In genomic region chr15:86835996-86836395, GRCm38 (mm10) we compare ENCODE assay signal across 8 mouse cellular contexts.
DNase-seq lines count a peak whose midpoint lies in the region; ATAC-seq and TF ChIP-seq lines count a peak whose summit lies in the region.

No protein-coding gene starts in this region.

- ATAC-seq in heart, embryonic 11.5 days (replicated peaks; ENCODE audit: insufficient number of reproducible peaks, low FRiP score, low TSS enrichment), result no peak
- ATAC-seq in lung, embryonic 14.5 days (ENCODE audit: insufficient read depth), result peak; percentile 69; the same call in 1 of the 2 replicates
- ATAC-seq in hindbrain, postnatal 0 days, result no peak

- no peak for TF ChIP-seq POLR2A in heart, adult 2 months (IDR thresholded peaks at IDR 0.05; ENCODE audit: insufficient read depth, low read depth, low read length)
- TF ChIP-seq POLR2A in lung, adult 2 months (IDR thresholded peaks at IDR 0.05; ENCODE audit: borderline replicate concordance, extremely low read depth, low read depth, low read length), result no peak

- H3K27ac ChIP-seq in heart, embryonic 11.5 days (ENCODE audit: low read depth, low read length), result no peak overlapping the region
- no peak overlapping the region for H3K27ac ChIP-seq in heart, adult 2 months
- no peak overlapping the region for H3K27ac ChIP-seq in lung, embryonic 14.5 days (ENCODE audit: low read depth)
- peak overlapping the region; percentile 41; the same call in 1 of the 2 replicates for H3K27ac ChIP-seq in hindbrain, postnatal 0 days

- H3K79me2 ChIP-seq in heart, adult 2 months (replicated peaks; ENCODE audit: control insufficient read depth, insufficient read depth, low read length), result no peaks in the 10 kb centered on the region

- H3K9ac ChIP-seq in heart, embryonic 11.5 days (ENCODE audit: low read depth, low read length), result no peak overlapping the region
- no peak overlapping the region for H3K9ac ChIP-seq in heart, adult 2 months (ENCODE audit: low read depth, low read length)
- no peak overlapping the region for H3K9ac ChIP-seq in lung, embryonic 14.5 days
- no peak overlapping the region for H3K9ac ChIP-seq in hindbrain, postnatal 0 days (replicated peaks; ENCODE audit: low read length)

- peaks cover 9% of the 10 kb centered on the region for H3K4me1 ChIP-seq in heart, embryonic 11.5 days (ENCODE audit: control insufficient read depth, insufficient read depth, low read length)
- H3K4me1 ChIP-seq in heart, adult 2 months (ENCODE audit: control insufficient read depth, insufficient read depth, low read length), result no peaks in the 10 kb centered on the region
- H3K4me1 ChIP-seq in lung, embryonic 14.5 days (ENCODE audit: insufficient read depth), result no peaks in the 10 kb centered on the region
- H3K4me1 ChIP-seq in lung, adult 2 months (ENCODE audit: control insufficient read depth, insufficient read depth, low read length), result no peaks in the 10 kb centered on the region
- no peaks in the 10 kb centered on the region for H3K4me1 ChIP-seq in hindbrain, postnatal 0 days (ENCODE audit: insufficient read depth, low read length)

- no peak for TF ChIP-seq CTCF in heart, adult 2 months (IDR thresholded peaks at IDR 0.05)
- no peak for TF ChIP-seq CTCF in lung, embryonic 14.5 days (IDR thresholded peaks at IDR 0.05; ENCODE audit: low read depth)
- TF ChIP-seq CTCF in lung, adult 2 months (IDR thresholded peaks at IDR 0.05; ENCODE audit: insufficient read depth, low read length), result no peak
- TF ChIP-seq CTCF in hindbrain, postnatal 0 days (IDR thresholded peaks at IDR 0.05; ENCODE audit: low read depth), result no peak

- H3K4me2 ChIP-seq in heart, embryonic 11.5 days, result peak overlapping the region; percentile 31; the same call in 1 of the 2 replicates
- H3K4me2 ChIP-seq in lung, embryonic 14.5 days, result no peak overlapping the region
- H3K4me2 ChIP-seq in hindbrain, postnatal 0 days (ENCODE audit: low read depth, low read length), result no peak overlapping the region

- DNase-seq in heart, adult 2 months, result no peak
- DNase-seq in lung, embryonic 14.5 days, result peak; percentile 74
- DNase-seq in lung, adult 2 months, result no peak
- DNase-seq in hindbrain, postnatal 0 days (ENCODE audit: low spot score), result peak; percentile 54
- DNase-seq in right cerebral cortex, postnatal 10 days (ENCODE audit: low spot score in 2 of 2), result peak; percentile 76 to 79
- DNase-seq in thymus, postnatal 10 days (ENCODE audit: low spot score in 2 of 2), result no peak
- no peak for DNase-seq in cerebellum, adult 11-12 months

- intact Hi-C loops in heart, adult 2 months (cut with DNase I), result no loop called here

- 21% methylated on average over 6 of the region's 6 CpGs for WGBS in heart, embryonic 11.5 days (ENCODE audit: insufficient replicate concordance)
- WGBS in heart, adult 2 months, result 28% methylated on average over 6 of the region's 6 CpGs
- 18% methylated on average over 6 of the region's 6 CpGs for WGBS in lung, embryonic 14.5 days
- 40% methylated on average over 6 of the region's 6 CpGs for WGBS in lung, adult 2 months
- 35% methylated on average over 6 of the region's 6 CpGs for WGBS in hindbrain, postnatal 0 days

- no peaks in the 10 kb centered on the region for H3K9me3 ChIP-seq in heart, embryonic 11.5 days (replicated peaks; ENCODE audit: control insufficient read depth, low read length)
- H3K9me3 ChIP-seq in lung, embryonic 14.5 days (ENCODE audit: low read depth, low read length), result no peaks in the 10 kb centered on the region
- H3K9me3 ChIP-seq in hindbrain, postnatal 0 days (ENCODE audit: low read length), result no peaks in the 10 kb centered on the region

- H3K27me3 ChIP-seq in heart, embryonic 11.5 days (ENCODE audit: control insufficient read depth, insufficient read depth, low read length), result no peaks in the 10 kb centered on the region
- H3K27me3 ChIP-seq in heart, adult 2 months (ENCODE audit: control insufficient read depth, insufficient read depth, low read length), result no peaks in the 10 kb centered on the region
- no peaks in the 10 kb centered on the region for H3K27me3 ChIP-seq in lung, embryonic 14.5 days (ENCODE audit: insufficient read depth, low read length)
- no peaks in the 10 kb centered on the region for H3K27me3 ChIP-seq in hindbrain, postnatal 0 days (ENCODE audit: insufficient read depth, low read length)

- no peak for TF ChIP-seq EP300 in heart, adult 2 months (IDR thresholded peaks at IDR 0.05; ENCODE audit: insufficient read depth, low read depth, low read length)

- no peak overlapping the region for H3K4me3 ChIP-seq in heart, embryonic 11.5 days (ENCODE audit: low read depth, low read length)
- H3K4me3 ChIP-seq in heart, adult 2 months, result no peak overlapping the region
- no peak overlapping the region for H3K4me3 ChIP-seq in lung, embryonic 14.5 days (ENCODE audit: low read depth, low read length)
- H3K4me3 ChIP-seq in lung, adult 2 months (replicated peaks; ENCODE audit: extremely low read depth, low read depth, low read length), result no peak overlapping the region
- no peak overlapping the region for H3K4me3 ChIP-seq in hindbrain, postnatal 0 days (ENCODE audit: low read length)

- H3K36me3 ChIP-seq in heart, embryonic 11.5 days (ENCODE audit: control insufficient read depth, insufficient read depth, low read length), result no peaks in the 10 kb centered on the region
- H3K36me3 ChIP-seq in heart, adult 2 months (ENCODE audit: control insufficient read depth, insufficient read depth, low read length), result no peaks in the 10 kb centered on the region
- H3K36me3 ChIP-seq in lung, embryonic 14.5 days (ENCODE audit: insufficient read depth), result no peaks in the 10 kb centered on the region
- no peaks in the 10 kb centered on the region for H3K36me3 ChIP-seq in hindbrain, postnatal 0 days (ENCODE audit: insufficient read depth, low read length)

Comparison
In these comparisons a context has a peak if more than half of its experiments do, and no peak if none do; other contexts are left out.
1. DNase-seq: peak in lung, embryonic 14.5 days (single experiment), hindbrain, postnatal 0 days (single experiment) and right cerebral cortex, postnatal 10 days (2 of 2); none in heart, adult 2 months (0 of 2), lung, adult 2 months (single experiment), thymus, postnatal 10 days (0 of 2) and cerebellum, adult 11-12 months (single experiment).